Mouse (Mus musculus): ENCODE data around the gene Klf13.

DNA sequence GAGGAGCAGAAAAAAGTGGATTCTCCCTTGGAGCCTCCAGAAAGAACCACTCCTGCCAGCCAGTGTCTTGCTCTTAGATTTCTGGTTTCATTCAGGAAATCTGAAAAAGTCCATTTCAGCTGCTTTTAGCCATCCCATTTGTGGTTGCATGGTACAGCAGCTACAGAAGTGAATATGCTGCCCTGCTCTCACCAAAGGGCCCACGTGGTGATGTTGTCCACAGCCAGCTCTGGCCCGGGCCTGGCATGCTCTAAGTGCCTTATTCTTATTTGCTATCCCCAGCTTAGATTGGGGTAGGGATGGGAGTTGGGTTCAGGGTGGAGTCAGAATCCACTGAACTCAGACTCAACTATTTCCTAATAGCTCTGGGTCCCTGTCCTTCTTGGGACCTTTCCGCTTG is 43.5 kb downstream of the Klf13 start:
- TF ChIP-seq CTCF (IDR thresholded peaks at IDR 0.05): no peak
- TF ChIP-seq EP300 (IDR thresholded peaks at IDR 0.05): no peak
